Mouse (Mus musculus) hindbrain, embryonic 14.5 days (tissue): ENCODE measurements around the gene Edc3. TPM values are rescaled to one million over a fixed set of nuclear protein-coding genes. Genes with fewer than 3 reads are reported as not detected.

Experiments
- polyA plus RNA-seq: library from polyadenylated mRNA; unstranded; fragments of >200 nt; fragmentation: Nextera tagmentation; extraction: Ambion mirVana; gene quantifications from 2 replicates; pipeline ENCODE4 v1.2.1, GENCODE M21; 2014

Gene Edc3
- polyA plus RNA-seq, 1 experiment from 2014 or later = 22.1 TPM

Other genes starting within 250 kb of the Edc3 start
- 90.0 and 108 TPM in 2 replicates for gene Scamp5, start 240.5 kb upstream of the Edc3 start, polyA plus RNA-seq
- 17.0 and 19.7 TPM in 2 replicates for gene Rpp25, start 204.5 kb upstream of the Edc3 start, polyA plus RNA-seq
- 956 and 1,017 TPM in 2 replicates for gene Cox5a, start 187.3 kb upstream of the Edc3 start, polyA plus RNA-seq
- gene Fam219b, start 171.0 kb upstream of the Edc3 start, polyA plus RNA-seq = 21.2 and 23.1 TPM in 2 replicates
- gene Mpi, start 155.8 kb upstream of the Edc3 start, polyA plus RNA-seq = 54.7 and 60.0 TPM in 2 replicates
- 44.0 and 45.0 TPM in 2 replicates for gene Scamp2, start 147.6 kb upstream of the Edc3 start, polyA plus RNA-seq
- 18.7 and 19.4 TPM in 2 replicates for gene Ulk3, start 119.1 kb upstream of the Edc3 start, polyA plus RNA-seq
- gene Cplx3, start 102.3 kb upstream of the Edc3 start, polyA plus RNA-seq = 0.51 TPM in 1 of 2 replicates, not detected in the other
- not detected in 2 replicates for gene Lman1l, start 87.8 kb upstream of the Edc3 start, polyA plus RNA-seq
- 41.0 and 43.1 TPM in 2 replicates for gene Csk, start 54.9 kb upstream of the Edc3 start, polyA plus RNA-seq
- not detected in 2 replicates for gene Cyp1a2, start 24.8 kb upstream of the Edc3 start, polyA plus RNA-seq
- 0.10 and 0.24 TPM in 2 replicates for gene Cyp1a1, start 20.6 kb upstream of the Edc3 start, polyA plus RNA-seq
- 55.8 and 65.2 TPM in 2 replicates for gene Clk3, start 57.3 kb downstream of the Edc3 start, polyA plus RNA-seq
- gene Arid3b, start 128.3 kb downstream of the Edc3 start, polyA plus RNA-seq = 6.6 and 8.1 TPM in 2 replicates
- 151 and 160 TPM in 2 replicates for gene Ubl7, start 202.4 kb downstream of the Edc3 start, polyA plus RNA-seq
- gene Sema7a, start 231.6 kb downstream of the Edc3 start, polyA plus RNA-seq = 6.3 and 7.3 TPM in 2 replicates